Mouse (Mus musculus) liver, embryonic 15.5 days (tissue): ENCODE data around the gene Zfp512. TPM values are rescaled to one million over a fixed set of nuclear protein-coding genes. Genes with fewer than 3 reads are reported as not detected.
A peak's percentile ranks its signal among the peaks of the same experiment; 100 is the strongest.
"Not testable (repeated sequence)": the region's sequence is repeated elsewhere in the genome, so short reads cannot be mapped to it uniquely, and the experiment has no call there.

ENCODE experiments used
- ATAC-seq: fragments of 200-750 bp; cut with Nextera tagmentation; 2 replicates; pipeline ENCODE4 v1.8.0; 2017; ENCODE audit warnings: moderate number of reproducible peaks, mild to moderate bottlenecking, moderate library complexity; ENCODE audit not compliant: insufficient read depth
- H3K27ac ChIP-seq: fragments of 300-500 bp; sonication (generic); replicated peaks from 2 replicates; pipeline ENCODE4 v1.5.1; 2015; ENCODE audit warnings: mild to moderate bottlenecking, inconsistent platforms
- H3K27me3 ChIP-seq: fragments of 300-500 bp; sonication (generic); 2 replicates; pipeline ENCODE4 v1.6.1; 2015; ENCODE audit warnings: mild to moderate bottlenecking, inconsistent platforms
- H3K36me3 ChIP-seq: fragments of 300-500 bp; sonication (generic); replicated peaks from 2 replicates; pipeline ENCODE4 v1.6.1; 2015; ENCODE audit warnings: moderate library complexity, mild to moderate bottlenecking, inconsistent platforms
- H3K4me1 ChIP-seq: fragments of 300-500 bp; sonication (generic); replicated peaks from 2 replicates; pipeline ENCODE4 v1.6.1; 2015; ENCODE audit warnings: inconsistent platforms
- H3K4me2 ChIP-seq: fragments of 300-500 bp; sonication (generic); 2 replicates; pipeline ENCODE4 v1.6.1; 2015; ENCODE audit warnings: moderate library complexity, mild to moderate bottlenecking, inconsistent platforms
- H3K4me3 ChIP-seq: fragments of 300-500 bp; sonication (generic); replicated peaks from 2 replicates; pipeline ENCODE4 v1.5.1; 2015; ENCODE audit warnings: mild to moderate bottlenecking, inconsistent platforms
- H3K9ac ChIP-seq: fragments of 300-500 bp; sonication (generic); 2 replicates; pipeline ENCODE4 v1.6.1; 2015; ENCODE audit warnings: moderate library complexity, mild to moderate bottlenecking, inconsistent platforms
- H3K9me3 ChIP-seq: fragments of 300-500 bp; sonication (generic); replicated peaks from 2 replicates; pipeline ENCODE4 v1.6.1; 2016; ENCODE audit warnings: inconsistent platforms
- WGBS: fragments of 180-500 bp; shearing (Covaris S2); methylation state at CpG from one replicate; pipeline ENCODE4 v1.1.7; 2015; ENCODE audit warnings: mixed read lengths; ENCODE audit not compliant: insufficient replicate concordance; 5-methylcytosine and 5-hydroxymethylcytosine counted together
- polyA plus RNA-seq: library from polyadenylated mRNA; unstranded; fragments of >200 nt; fragmentation: Nextera tagmentation; extraction: Ambion mirVana; gene quantifications from 2 replicates; pipeline ENCODE4 v1.2.1, GENCODE M21; 2015

Gene Zfp512
- polyA plus RNA-seq, 1 experiment from 2014 or later: 12.4 TPM

- H3K9me3 ChIP-seq: no peaks in the 10 kb centered on the region
- 49% methylated on average over 7 of the region's 7 CpGs for WGBS
- H3K4me1 ChIP-seq: peaks cover 5% of the 10 kb centered on the region
- H3K4me2 ChIP-seq: no peak overlapping the region
- H3K27ac ChIP-seq: no peak overlapping the region
- no peak overlapping the region for H3K4me3 ChIP-seq
- no peaks in the 10 kb centered on the region for H3K36me3 ChIP-seq
- ATAC-seq: no peak
- H3K27me3 ChIP-seq: peaks cover 4% of the 10 kb centered on the region
- H3K9ac ChIP-seq: no peak overlapping the region
These were observed 37.0 kb downstream of the Zfp512 start for GRCm38 (mm10) chr5:31489116-31489769.

GRCm38 (mm10) chr5:31492031-31492430 lies 39.8 kb downstream of the Zfp512 start:
- no peak overlapping the region for H3K9ac ChIP-seq
- peaks cover 7% of the 10 kb centered on the region for H3K36me3 ChIP-seq
- no peaks in the 10 kb centered on the region for H3K9me3 ChIP-seq
- peaks cover 18% of the 10 kb centered on the region for H3K4me1 ChIP-seq
- no peak overlapping the region for H3K4me2 ChIP-seq
- WGBS: 49% methylated on average over 1 of the region's 1 CpGs
- ATAC-seq: no peak
- H3K4me3 ChIP-seq: no peak overlapping the region
- no peak overlapping the region for H3K27ac ChIP-seq
- peaks cover 4% of the 10 kb centered on the region for H3K27me3 ChIP-seq

- H3K36me3 ChIP-seq: peaks cover 32% of the 10 kb centered on the region
- under 1% methylated on average over 49 of the region's 49 CpGs for WGBS
- H3K4me1 ChIP-seq: peaks cover 18% of the 10 kb centered on the region
- H3K9me3 ChIP-seq: no peaks in the 10 kb centered on the region
- peak within 1 kb of the TSS; percentile 92 for H3K4me2 ChIP-seq
- no peak within 1 kb of the TSS for H3K27ac ChIP-seq
- peak within 1 kb of the TSS; percentile 65 for H3K9ac ChIP-seq
- H3K27me3 ChIP-seq: peaks cover 4% of the 10 kb centered on the region
- peak; percentile 99 for ATAC-seq
- H3K4me3 ChIP-seq: peak within 1 kb of the TSS; percentile 84
These were observed 42.5 kb downstream of the Zfp512 start, which contains the start of gene Gpn1 for GRCm38 (mm10) chr5:31494513-31495297. Gene Gpn1, plus strand, starts transcription at chr5:31494741.

- WGBS: 77% methylated on average over 10 of the region's 10 CpGs
- H3K27ac ChIP-seq: no peak overlapping the region
- H3K4me1 ChIP-seq: no peaks in the 10 kb centered on the region
- no peak overlapping the region for H3K9ac ChIP-seq
- no peaks in the 10 kb centered on the region for H3K27me3 ChIP-seq
- H3K4me3 ChIP-seq: no peak overlapping the region
- H3K9me3 ChIP-seq: no peaks in the 10 kb centered on the region
- ATAC-seq: no peak
- H3K4me2 ChIP-seq: no peak overlapping the region
- peaks cover 69% of the 10 kb centered on the region for H3K36me3 ChIP-seq
These were observed 52.6 kb downstream of the Zfp512 start for GRCm38 (mm10) chr5:31504843-31505242.

GRCm38 (mm10) chr5:31512481-31512880 lies 60.2 kb downstream of the Zfp512 start:
- Histone ChIP-seq H3K4me3 (no peak overlapping the region), H3K27me3 (no peaks in the 10 kb centered on the region), H3K36me3 (peaks cover 73% of the 10 kb centered on the region), H3K9me3 (no peaks in the 10 kb centered on the region), H3K27ac (0 out of 2 replicates have a peak overlapping the region, but pooled peaks have one; percentile 4), H3K4me2 (no peak overlapping the region), H3K4me1 (no peaks in the 10 kb centered on the region), H3K9ac (no peak overlapping the region)
- WGBS: 30% methylated on average over 1 of the region's 1 CpGs
- ATAC-seq: no peak

- Histone ChIP-seq H3K27ac (no peak overlapping the region), H3K4me1 (peaks cover 3% of the 10 kb centered on the region), H3K9me3 (no peaks in the 10 kb centered on the region), H3K4me2 (no peak overlapping the region), H3K4me3 (no peak overlapping the region), H3K9ac (no peak overlapping the region), H3K36me3 (peaks cover 62% of the 10 kb centered on the region), H3K27me3 (no peaks in the 10 kb centered on the region)
- no peak for ATAC-seq
- 72% methylated on average over 6 of the region's 6 CpGs for WGBS
These were observed 68.3 kb downstream of the Zfp512 start for GRCm38 (mm10) chr5:31520556-31520955.

GRCm38 (mm10) chr5:31526354-31527116 lies 74.3 kb downstream of the Zfp512 start, which contains the start of gene Slc4a1ap:
Gene Slc4a1ap, plus strand, starts transcription at chr5:31526995.
- Histone ChIP-seq H3K4me2 (peak within 1 kb of the TSS; percentile 89), H3K27ac (peak within 1 kb of the TSS; percentile 75), H3K4me3 (peak within 1 kb of the TSS; percentile 92), H3K27me3 (no peaks in the 10 kb centered on the region), H3K4me1 (peaks cover 19% of the 10 kb centered on the region), H3K9me3 (no peaks in the 10 kb centered on the region), H3K36me3 (peaks cover 30% of the 10 kb centered on the region), H3K9ac (peak within 1 kb of the TSS; percentile 82)
- WGBS: under 1% methylated on average over 28 of the region's 28 CpGs
- ATAC-seq: peak; percentile 85

- Histone ChIP-seq H3K4me3 (peak overlapping the region; percentile 92), H3K27ac (peak overlapping the region; percentile 75), H3K4me1 (peaks cover 19% of the 10 kb centered on the region), H3K4me2 (peak overlapping the region; percentile 89), H3K9ac (peak overlapping the region; percentile 82), H3K36me3 (peaks cover 34% of the 10 kb centered on the region), H3K9me3 (no peaks in the 10 kb centered on the region), H3K27me3 (no peaks in the 10 kb centered on the region)
- ATAC-seq: peak; percentile 41
- WGBS: 1% methylated on average over 40 of the region's 40 CpGs
These were observed 75.0 kb downstream of the Zfp512 start for GRCm38 (mm10) chr5:31527117-31527680.

- H3K9me3 ChIP-seq, H3K27me3 ChIP-seq, ATAC-seq: not testable (repeated sequence)
- Histone ChIP-seq H3K4me2 (peak within 1 kb of the TSS; percentile 89), H3K36me3 (peaks cover 34% of the 10 kb centered on the region), H3K27ac (peak within 1 kb of the TSS; percentile 75), H3K4me1 (peaks cover 19% of the 10 kb centered on the region), H3K4me3 (peak within 1 kb of the TSS; percentile 92), H3K9ac (peak within 1 kb of the TSS; percentile 82)
- WGBS: 66% methylated on average over 11 of the region's 11 CpGs
These were observed 75.5 kb downstream of the Zfp512 start, which contains the start of gene Supt7l for GRCm38 (mm10) chr5:31527707-31528106. Gene Supt7l, minus strand, starts transcription at chr5:31527807.

GRCm38 (mm10) chr5:31528560-31528959 lies 76.3 kb downstream of the Zfp512 start:
- ATAC-seq: no peak
- H3K4me1 ChIP-seq: peaks cover 19% of the 10 kb centered on the region
- peak overlapping the region; percentile 89; the same call in 1 of the 2 replicates for H3K4me2 ChIP-seq
- WGBS: 16% methylated on average over 2 of the region's 2 CpGs
- no peak overlapping the region for H3K9ac ChIP-seq
- H3K27ac ChIP-seq: no peak overlapping the region
- H3K27me3 ChIP-seq: no peaks in the 10 kb centered on the region
- peaks cover 40% of the 10 kb centered on the region for H3K36me3 ChIP-seq
- H3K9me3 ChIP-seq: no peaks in the 10 kb centered on the region
- H3K4me3 ChIP-seq: 0 out of 2 replicates have a peak overlapping the region, but pooled peaks have one; percentile 92
